Mouse (Mus musculus) retina, adult 2 months (tissue): ENCODE measurements around the gene Nono.
A peak's percentile ranks its signal among the peaks of the same experiment; 100 is the strongest.

Source experiments
- DNase-seq: peaks from one replicate; pipeline ENCODE4 v3.0.0-alpha.2; 2012; ENCODE audit warnings: low read depth, low spot score

Nono gene

GRCm38 (mm10) chrX:101481604-101482350 lies 52.7 kb downstream of the Nono start:
- DNase-seq: no peak

DNA sequence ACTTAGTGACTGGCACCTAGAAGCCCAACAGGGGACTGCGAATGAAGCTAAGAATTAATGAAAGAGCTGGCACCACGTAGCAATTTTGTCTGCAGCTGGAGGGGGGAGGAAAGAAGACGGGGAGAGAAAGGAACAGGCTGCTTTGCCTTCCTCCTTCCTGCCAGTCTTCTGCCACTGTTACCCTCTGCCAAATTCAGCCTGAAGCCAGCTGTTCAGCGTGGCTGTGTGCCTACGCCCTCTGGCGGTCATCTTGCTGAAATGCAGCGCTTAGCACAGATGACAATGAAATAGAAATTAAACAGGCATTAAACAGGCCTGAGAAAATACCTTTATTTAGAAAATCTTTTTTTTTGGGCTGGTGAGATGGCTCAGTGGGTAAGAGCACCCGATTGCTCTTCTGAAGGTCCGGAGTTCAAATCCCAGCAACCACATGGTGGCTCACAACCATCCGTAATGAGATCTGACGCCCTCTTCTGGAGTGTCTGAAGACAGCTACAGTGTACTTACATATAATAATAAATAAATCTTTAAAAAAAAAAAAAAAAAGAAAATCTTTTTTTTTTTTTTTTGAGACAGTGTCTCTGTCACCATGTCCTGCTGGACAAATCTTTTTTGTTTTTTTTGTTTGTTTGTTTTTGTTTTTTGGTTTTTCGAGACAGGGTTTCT lies 57.5 kb downstream of the Nono start:
- peak; percentile 20 for DNase-seq
